Mouse (Mus musculus): ENCODE results near the gene Fhad1.

The Fhad1 gene

DNA sequence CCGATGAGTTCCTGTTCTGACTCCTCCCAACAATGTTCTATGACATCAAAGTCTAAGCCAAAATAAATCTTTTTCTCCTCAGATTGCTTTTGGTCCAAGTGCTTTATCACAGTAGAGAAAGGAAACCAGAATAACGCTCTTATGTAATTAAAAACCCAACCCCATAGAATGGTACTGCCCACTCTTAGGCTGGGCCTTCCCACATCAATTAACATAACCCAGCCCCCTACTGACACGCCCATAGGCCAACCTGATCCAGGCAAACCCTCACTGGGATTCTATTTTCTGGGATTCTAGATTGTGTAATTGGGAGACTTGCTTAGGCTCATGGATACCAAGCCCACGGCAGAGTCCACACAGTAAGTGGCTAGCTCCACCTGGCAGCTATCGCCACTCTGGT is 149.9 kb downstream of the Fhad1 start:
- in situ Hi-C loops (cut with MseI, MboI), result no loop called here

DNA sequence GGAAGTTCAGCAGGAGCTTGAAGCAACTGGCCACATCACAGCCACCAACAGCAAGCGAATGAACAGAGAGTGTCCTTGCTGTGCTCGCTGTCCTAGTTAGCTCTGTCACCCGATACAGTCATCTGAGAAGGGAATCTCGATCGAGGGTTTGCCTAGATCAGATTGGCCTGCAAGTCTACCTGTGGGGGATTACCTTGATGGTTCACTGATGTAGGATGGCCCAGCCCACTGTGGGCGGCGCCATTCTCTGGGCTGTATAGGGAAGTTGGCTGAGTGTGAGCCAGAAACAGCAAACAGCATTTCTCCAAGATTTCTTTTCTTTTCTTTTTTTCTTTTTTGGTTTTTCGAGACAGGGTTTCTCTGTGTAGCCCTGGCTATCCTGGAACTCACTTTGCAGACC is 150.4 kb downstream of the Fhad1 start:
- in situ Hi-C loops (cut with MseI, MboI), result no loop called here

DNA sequence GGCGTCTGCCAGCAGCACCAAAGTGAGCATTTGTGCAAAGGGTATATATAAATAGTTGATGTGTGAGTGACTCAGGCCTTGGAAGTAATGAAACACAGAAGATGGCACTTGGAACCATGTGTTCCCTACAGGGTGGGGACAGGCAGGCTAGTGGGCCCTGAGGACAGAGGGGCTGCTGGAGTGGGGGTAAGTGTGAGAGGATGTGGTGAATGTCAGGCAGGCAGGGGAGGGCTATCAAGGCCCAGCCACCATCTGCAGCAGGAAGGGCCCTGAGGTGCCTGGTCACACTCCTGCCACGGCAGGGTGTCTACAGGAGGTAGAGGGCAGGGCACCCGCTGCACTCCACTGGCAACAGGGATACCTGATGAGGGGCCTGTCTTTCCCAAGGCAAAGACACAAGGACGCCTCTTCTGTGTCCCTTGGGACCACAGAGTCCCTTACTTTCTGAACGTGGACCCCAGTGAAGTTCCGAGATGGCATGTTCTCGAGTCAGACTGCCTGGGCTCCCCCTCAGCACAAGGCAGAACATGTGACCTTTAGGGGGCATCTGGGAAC is 151.1 kb downstream of the Fhad1 start:
- in situ Hi-C loops (cut with MseI, MboI), result no loop called here

DNA sequence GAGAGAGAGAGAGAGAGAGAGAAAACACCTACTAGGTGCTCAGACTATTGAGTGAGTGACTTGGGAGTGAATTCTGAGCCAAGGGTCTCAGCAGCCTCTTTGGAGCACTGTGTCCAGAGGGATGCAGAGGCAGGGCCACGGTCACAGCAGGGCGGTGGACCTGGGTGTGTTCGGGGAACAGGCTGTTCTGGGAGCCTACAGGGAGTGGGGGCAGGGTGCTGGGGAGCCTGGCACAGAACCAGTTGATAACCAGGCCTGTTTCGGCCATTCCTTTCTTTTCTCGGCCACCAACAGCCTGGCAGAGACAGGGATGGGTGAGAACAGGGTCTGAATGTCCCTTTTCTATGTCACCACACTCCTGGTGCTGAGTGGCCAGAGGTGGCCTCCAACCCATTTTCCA is 152.0 kb downstream of the Fhad1 start:
- in situ Hi-C loops (cut with MseI, MboI), result no loop called here

DNA sequence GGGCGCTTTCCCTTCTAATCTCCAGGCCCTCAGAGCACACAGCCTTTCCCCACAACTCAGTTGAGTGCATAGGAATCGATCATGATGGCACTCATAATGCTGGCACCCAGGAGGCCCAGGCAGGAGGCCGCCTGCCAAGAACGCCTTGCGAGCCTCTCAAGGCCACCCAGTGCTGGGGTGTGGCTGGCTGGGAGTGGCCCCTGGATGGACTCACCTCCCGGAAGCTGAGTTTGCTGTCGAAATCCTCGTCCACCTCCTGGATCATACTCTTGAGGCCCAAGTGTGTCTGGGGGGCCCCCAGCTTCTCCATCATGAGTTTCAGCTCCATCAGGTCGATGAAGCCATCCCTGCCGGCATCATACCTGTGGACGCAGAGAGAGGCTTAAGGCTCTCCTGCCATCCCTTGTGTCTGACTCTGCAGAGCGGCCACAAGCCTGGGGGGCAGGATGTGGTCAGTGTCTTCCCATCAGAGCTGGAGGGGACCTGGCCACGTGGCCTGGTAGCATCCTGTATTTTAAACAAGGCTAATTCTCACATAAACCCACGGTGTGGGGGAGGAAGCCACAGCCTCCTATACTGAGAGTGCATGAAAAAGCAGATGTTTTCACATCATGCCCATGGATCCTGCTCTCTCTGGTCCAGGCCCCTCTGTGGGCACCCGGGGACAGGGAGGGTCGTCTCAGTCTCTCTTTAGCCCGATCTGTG is 153.1 kb downstream of the Fhad1 start:
- in situ Hi-C loops (cut with MseI, MboI), result no loop called here

DNA sequence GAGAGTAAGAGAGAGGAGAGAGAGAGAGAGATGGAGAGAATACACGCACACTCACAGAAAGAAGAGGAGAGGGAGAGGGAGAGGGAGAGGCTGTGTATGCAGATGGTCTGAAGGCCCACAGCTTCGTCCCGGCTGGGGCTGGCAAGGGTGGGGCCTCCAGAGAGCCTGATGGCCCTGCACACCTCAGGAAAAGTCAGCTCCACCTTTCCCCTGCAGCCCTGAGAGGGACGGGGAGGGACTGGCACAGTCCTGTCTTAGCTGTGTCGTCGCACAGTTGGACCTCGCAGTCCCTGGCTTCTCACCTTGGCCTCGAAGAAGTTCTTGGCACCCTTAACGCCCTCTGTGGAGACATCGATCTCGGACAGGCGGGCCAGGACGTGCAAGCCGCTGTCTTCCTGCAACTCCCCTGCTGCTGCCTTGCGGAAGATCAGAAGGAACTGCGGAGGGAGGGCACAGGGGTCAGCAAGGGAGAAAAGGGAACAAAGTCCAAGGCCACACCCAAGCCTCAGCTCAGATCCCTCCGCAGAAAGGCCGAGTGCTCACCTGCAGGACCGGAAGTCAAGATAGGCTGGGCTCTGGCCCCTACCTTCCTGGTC is 154.5 kb downstream of the Fhad1 start:
- in situ Hi-C loops (cut with MseI, MboI), result no loop called here

DNA sequence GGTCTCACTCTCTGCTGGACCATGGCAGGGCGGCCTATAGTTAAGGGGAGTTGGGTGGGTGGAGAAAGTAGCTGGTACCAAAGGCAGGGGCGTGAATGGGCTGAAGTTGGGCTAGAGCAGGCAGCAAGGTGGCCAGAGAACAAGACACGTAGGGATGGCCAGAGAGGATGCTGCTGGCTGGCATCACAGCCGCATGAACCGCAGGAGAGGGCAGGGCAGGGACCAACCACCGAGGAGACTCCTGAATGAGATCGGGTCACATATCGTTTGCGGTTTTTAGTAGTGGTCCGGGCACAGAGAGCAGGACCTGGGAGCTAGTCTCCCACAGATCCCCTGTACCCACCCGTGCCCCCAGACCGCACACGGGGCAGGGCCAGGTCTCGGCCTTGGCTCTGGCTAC is 155.5 kb downstream of the Fhad1 start:
- in situ Hi-C loops (cut with MseI, MboI), result loop anchor here (5.0 kb wide), 2 partner anchors 98 to 103 kb away; no protein-coding TSS in a partner anchor

DNA sequence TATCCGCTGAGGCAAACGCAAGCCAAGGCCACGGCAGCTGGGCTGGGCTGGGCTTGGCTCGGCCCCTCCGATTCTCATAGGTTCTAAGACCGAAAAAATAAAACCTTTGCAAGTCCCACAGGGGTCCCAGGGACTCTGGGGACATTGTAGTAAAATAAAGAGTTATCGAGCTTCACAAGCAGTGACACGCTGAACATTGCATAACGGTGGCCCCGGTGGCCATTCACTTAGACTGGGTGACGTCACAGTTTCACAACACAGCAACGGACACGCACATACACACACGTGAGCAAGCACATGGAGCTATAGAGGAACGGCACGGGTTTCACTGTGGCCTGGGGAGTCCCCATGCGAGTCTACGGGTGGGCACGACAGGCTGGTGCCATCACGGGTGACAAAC is 156.4 kb downstream of the Fhad1 start:
- in situ Hi-C loops (cut with MseI, MboI), result loop anchor here (5.0 kb wide), 2 partner anchors 99 to 104 kb away; no protein-coding TSS in a partner anchor

DNA sequence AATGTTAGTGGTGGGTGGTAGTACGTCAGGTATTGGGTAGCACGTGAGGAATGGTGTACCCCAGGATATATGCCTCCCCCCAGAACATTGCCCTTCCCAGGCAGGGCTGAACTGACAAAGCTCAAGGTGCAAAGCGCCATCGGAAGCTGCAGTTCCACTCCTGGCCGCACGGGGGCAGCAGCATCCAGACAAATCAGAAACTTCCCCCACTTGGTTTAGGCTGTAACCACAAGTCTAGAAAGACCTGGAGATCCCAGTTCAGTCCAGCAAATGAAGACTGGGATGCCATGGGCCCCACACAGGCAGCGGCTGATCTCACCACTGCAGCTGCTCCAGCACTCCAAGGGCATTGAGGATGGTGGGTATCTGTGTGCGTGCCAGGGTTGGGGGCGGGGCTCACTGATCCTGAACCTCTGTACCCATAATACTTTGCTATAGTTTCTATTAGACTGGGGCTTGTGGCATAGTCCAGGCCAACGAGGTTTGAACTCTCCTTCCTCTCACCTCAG is 157.4 kb downstream of the Fhad1 start:
- in situ Hi-C loops (cut with MseI, MboI), result loop anchor here (5.0 kb wide), 2 partner anchors 100 to 105 kb away; no protein-coding TSS in a partner anchor

DNA sequence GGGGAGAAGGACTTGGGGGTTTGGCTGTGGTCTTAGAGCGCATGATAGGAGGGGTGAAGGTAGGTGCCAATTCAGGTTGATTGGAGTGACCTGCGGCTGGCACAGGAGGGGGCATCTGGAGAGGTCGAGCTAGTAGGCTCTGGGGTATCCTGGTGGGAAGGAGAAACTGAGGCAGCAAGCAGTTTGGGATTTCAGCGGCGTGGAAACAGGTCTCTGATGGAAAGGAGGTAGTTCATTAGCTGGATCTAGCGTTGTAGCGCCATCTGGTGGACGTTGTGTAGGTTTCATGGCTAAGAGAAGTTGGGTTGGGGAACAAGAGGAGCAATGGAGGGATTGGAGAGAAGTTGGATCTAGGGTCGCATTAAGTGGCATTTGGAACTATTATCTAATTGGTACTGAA is 161.4 kb downstream of the Fhad1 start:
- in situ Hi-C loops (cut with MseI, MboI), result no loop called here

DNA sequence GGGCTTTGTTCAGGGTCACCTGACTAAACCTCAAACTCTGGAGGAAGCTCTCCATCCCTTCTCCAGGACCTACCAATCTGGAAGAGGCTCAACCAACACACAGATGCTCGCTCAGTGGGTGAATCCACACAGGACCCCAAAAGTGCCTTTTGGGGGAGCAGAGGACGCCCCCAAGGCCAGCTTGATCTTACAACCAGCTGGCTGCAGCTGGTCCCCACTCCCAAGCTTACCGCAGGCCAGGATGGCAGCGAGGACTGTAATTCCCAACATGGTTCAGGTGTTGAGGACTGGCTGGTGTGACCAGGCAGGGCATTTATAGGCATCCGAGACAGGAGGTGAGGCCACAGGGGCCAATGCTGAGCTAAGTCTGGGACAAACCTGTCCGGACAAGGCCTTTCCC is 168.9 kb downstream of the Fhad1 start, which contains the start of gene Ctrc:
Gene Ctrc (minus strand): TSS at position 361 of the 400 bp plus-strand sequence.
- in situ Hi-C loops (cut with MseI, MboI), result no loop called here

All from mouse trophoblast stem cell (cell line).